Mouse (Mus musculus) stomach, embryonic 16.5 days (tissue): ENCODE data around the gene Zfp989. TPM values are rescaled to one million over a fixed set of nuclear protein-coding genes. Genes with fewer than 3 reads are reported as not detected.
"Not testable (repeated sequence)": the region's sequence is repeated elsewhere in the genome, so short reads cannot be mapped to it uniquely, and the experiment has no call there.

Source experiments
- ATAC-seq: fragments of 200-750 bp; cut with Nextera tagmentation; 2 replicates; pipeline ENCODE4 v1.8.0; 2017; ENCODE audit warnings: moderate number of reproducible peaks, moderate TSS enrichment; ENCODE audit not compliant: insufficient read depth, low FRiP score
- H3K27ac ChIP-seq: fragments of 300-500 bp; sonication (generic); 2 replicates; pipeline ENCODE4 v1.5.1; 2014; ENCODE audit warnings: low read length
- H3K27me3 ChIP-seq: fragments of 300-500 bp; sonication (generic); 2 replicates; pipeline ENCODE4 v1.6.1; 2014; ENCODE audit warnings: low read length, control low read depth, mixed read lengths; ENCODE audit not compliant: control insufficient read depth, insufficient read depth
- H3K36me3 ChIP-seq: fragments of 300-500 bp; sonication (generic); 2 replicates; pipeline ENCODE4 v1.6.1; 2014; ENCODE audit warnings: low read length; ENCODE audit not compliant: control insufficient read depth, insufficient read depth
- H3K4me1 ChIP-seq: fragments of 300-500 bp; sonication (generic); 2 replicates; pipeline ENCODE4 v1.6.1; 2014; ENCODE audit warnings: low read length, control low read depth, mixed read lengths; ENCODE audit not compliant: control insufficient read depth, insufficient read depth
- H3K4me2 ChIP-seq: fragments of 300-500 bp; sonication (generic); 2 replicates; pipeline ENCODE4 v1.6.1; 2014; ENCODE audit warnings: low read depth, low read length, mixed read lengths
- H3K4me3 ChIP-seq: fragments of 300-500 bp; sonication (generic); replicated peaks from 2 replicates; pipeline ENCODE4 v1.5.1; 2014; ENCODE audit warnings: mild to moderate bottlenecking, low read length
- H3K9ac ChIP-seq: fragments of 300-500 bp; sonication (generic); 2 replicates; pipeline ENCODE4 v1.6.1; 2014; ENCODE audit warnings: low read length
- H3K9me3 ChIP-seq: fragments of 300-500 bp; sonication (generic); replicated peaks from 2 replicates; pipeline ENCODE4 v1.6.1; 2016; ENCODE audit warnings: low read length, control low read depth; ENCODE audit not compliant: control insufficient read depth
- WGBS: fragments of 180-500 bp; shearing (Covaris S2); extraction: QIAGEN DNeasy Blood & Tissue Kit; methylation state at CpG from one replicate; pipeline ENCODE4 v1.1.7; 2014; 5-methylcytosine and 5-hydroxymethylcytosine counted together
- polyA plus RNA-seq: library from polyadenylated mRNA; unstranded; fragments of >200 nt; fragmentation: Nextera tagmentation; extraction: Ambion mirVana; gene quantifications from 2 replicates; pipeline ENCODE4 v1.2.1, GENCODE M21; 2015

Zfp989 gene
- not detected in 2 replicates for polyA plus RNA-seq

GRCm38 (mm10) chr4:146971757-146972156, at the start of gene Zfp989:
Zfp989 (plus strand) TSS chr4:146971976.
- WGBS: 89% methylated on average over 5 of the region's 5 CpGs
- not testable (repeated sequence) for H3K4me3 ChIP-seq, H3K27me3 ChIP-seq, H3K4me1 ChIP-seq, H3K9me3 ChIP-seq, H3K27ac ChIP-seq, H3K9ac ChIP-seq, H3K36me3 ChIP-seq, H3K4me2 ChIP-seq, ATAC-seq

GRCm38 (mm10) chr4:146932311-146933082, 39.3 kb upstream of the Zfp989 start:
- WGBS: 8% methylated on average over 76 of the region's 77 CpGs
- Histone ChIP-seq H3K4me1 (no peaks in the 10 kb centered on the region), H3K36me3 (no peaks in the 10 kb centered on the region), H3K27me3 (no peaks in the 10 kb centered on the region), H3K4me2 (peak overlapping the region; percentile 29), H3K9ac (no peak overlapping the region), H3K9me3 (peaks cover 15% of the 10 kb centered on the region), H3K27ac (no peak overlapping the region), H3K4me3 (peak overlapping the region; percentile 14; the same call in 1 of the 2 replicates)
- no peak; the same call in 1 of the 2 replicates for ATAC-seq

- H3K27ac ChIP-seq, H3K4me3 ChIP-seq, ATAC-seq, H3K9ac ChIP-seq, H3K36me3 ChIP-seq, H3K27me3 ChIP-seq, H3K4me1 ChIP-seq, H3K9me3 ChIP-seq, H3K4me2 ChIP-seq: not testable (repeated sequence)
- 53% methylated on average over 32 of the region's 32 CpGs for WGBS
These were observed 30.1 kb upstream of the Zfp989 start for GRCm38 (mm10) chr4:146941691-146942090.

GRCm38 (mm10) chr4:146976581-146976980, 4.8 kb downstream of the Zfp989 start:
- H3K4me1 ChIP-seq, H3K9me3 ChIP-seq, ATAC-seq, H3K9ac ChIP-seq, H3K4me2 ChIP-seq, H3K4me3 ChIP-seq, H3K27ac ChIP-seq, H3K36me3 ChIP-seq, H3K27me3 ChIP-seq: not testable (repeated sequence)
- WGBS: 18% methylated on average over 2 of the region's 2 CpGs

- WGBS: no CpG with 5 or more reads among the region's 1 CpGs
- H3K9ac ChIP-seq, H3K27ac ChIP-seq, ATAC-seq, H3K4me2 ChIP-seq, H3K4me1 ChIP-seq, H3K4me3 ChIP-seq, H3K27me3 ChIP-seq, H3K9me3 ChIP-seq, H3K36me3 ChIP-seq: not testable (repeated sequence)
These were observed 46.6 kb downstream of the Zfp989 start for GRCm38 (mm10) chr4:147018400-147018799.

DNA sequence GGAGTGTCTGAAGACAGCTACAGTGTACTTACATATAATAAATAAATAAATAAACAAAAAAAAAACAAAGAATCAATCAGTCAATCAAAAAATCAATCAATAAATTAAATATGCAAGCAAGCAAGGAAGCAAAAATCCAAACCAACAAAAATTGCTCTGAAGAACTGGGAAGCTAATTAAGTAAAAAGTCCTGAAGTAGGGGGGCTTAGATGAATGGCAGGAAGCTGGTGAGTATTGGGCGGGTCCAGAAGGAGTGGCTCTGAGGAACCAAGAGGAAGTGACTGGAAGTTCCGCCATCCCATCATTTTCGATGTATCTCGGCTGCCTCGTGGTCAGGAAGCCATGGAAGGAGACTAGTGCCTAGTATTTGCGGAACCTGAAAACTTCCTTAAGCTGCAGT, 49.8 kb downstream of the Zfp989 start, which contains the start of gene Rex2:
Gene Rex2, plus strand, starts transcription at position 301 of the 400 bp plus-strand sequence.
- not testable (repeated sequence) for H3K4me2 ChIP-seq, H3K9me3 ChIP-seq, H3K36me3 ChIP-seq, ATAC-seq, H3K27me3 ChIP-seq, H3K4me3 ChIP-seq, H3K27ac ChIP-seq, H3K4me1 ChIP-seq, H3K9ac ChIP-seq
- no CpG with 5 or more reads among the region's 6 CpGs for WGBS

DNA sequence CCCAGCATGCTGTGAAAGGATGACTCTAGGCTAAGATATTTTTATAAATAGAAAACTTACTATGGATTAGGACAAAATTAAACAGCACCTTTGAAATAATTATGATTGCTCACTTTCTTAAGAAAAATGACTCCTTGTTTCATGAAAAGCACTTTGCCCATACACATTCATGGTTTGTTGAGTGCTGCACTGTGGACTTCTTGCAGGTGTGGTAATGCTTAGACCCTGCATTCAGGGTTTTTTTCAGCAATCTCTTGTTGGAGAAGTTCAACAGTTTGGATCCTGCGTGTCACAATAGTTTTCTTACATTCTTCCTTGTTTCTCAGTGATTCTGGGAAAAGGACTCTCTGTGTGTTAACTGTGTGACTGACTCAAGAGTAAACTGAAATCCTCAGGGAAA, 54.6 kb downstream of the Zfp989 start:
- H3K4me1 ChIP-seq, H3K4me3 ChIP-seq, ATAC-seq, H3K36me3 ChIP-seq, H3K27me3 ChIP-seq, H3K27ac ChIP-seq, H3K9me3 ChIP-seq, H3K9ac ChIP-seq, H3K4me2 ChIP-seq: not testable (repeated sequence)
- WGBS: 58% methylated on average over 1 of the region's 1 CpGs

- not testable (repeated sequence) for H3K9ac ChIP-seq, H3K4me1 ChIP-seq, H3K27me3 ChIP-seq, H3K27ac ChIP-seq, H3K4me2 ChIP-seq, H3K4me3 ChIP-seq, H3K9me3 ChIP-seq, H3K36me3 ChIP-seq, ATAC-seq
- 87% methylated on average over 1 of the region's 2 CpGs for WGBS
These were observed 59.7 kb downstream of the Zfp989 start for GRCm38 (mm10) chr4:147031308-147032036.
